Mouse (Mus musculus) R1 (cell line): ENCODE measurements at regions not wholly inside any gene's neighbourhood (a gene's known extent, or its start where the extent isn't known, plus 50 kb on each side); places are given as distances from the start of the nearest gene placed in this dataset.

Experiments
- DNase-seq: peaks from one replicate; pipeline ENCODE4 v3.0.0-alpha.2; 2018; ENCODE audit warnings: low read depth, low spot score

GRCm38 (mm10) chr12:25266701-25267571 is 170.0 kb upstream of the Id2 start:
- peak; percentile 23 for DNase-seq

- peak; percentile 55 for DNase-seq
Observed at GRCm38 (mm10) chr12:25265560-25266525, 168.9 kb upstream of the Id2 start.

GRCm38 (mm10) chr12:25265066-25265465 is 168.1 kb upstream of the Id2 start:
- DNase-seq, result no peak

GRCm38 (mm10) chr12:25264408-25264807 is 167.5 kb upstream of the Id2 start:
- no peak for DNase-seq

GRCm38 (mm10) chr12:25262461-25262860 is 165.5 kb upstream of the Id2 start:
- DNase-seq, result no peak

- no peak for DNase-seq
Observed at GRCm38 (mm10) chr12:25259123-25259522, 162.2 kb upstream of the Id2 start.

- DNase-seq, result no peak
Observed at GRCm38 (mm10) chr12:25256268-25256667, 159.3 kb upstream of the Id2 start.

- DNase-seq, result no peak
Observed at GRCm38 (mm10) chr12:25254716-25255115, 157.8 kb upstream of the Id2 start.

- no peak for DNase-seq
Observed at GRCm38 (mm10) chr12:25252776-25253510, 156.0 kb upstream of the Id2 start.

- DNase-seq, result no peak
Observed at GRCm38 (mm10) chr12:25251411-25252171, 154.7 kb upstream of the Id2 start.

GRCm38 (mm10) chr12:25250881-25251280 is 153.9 kb upstream of the Id2 start:
- DNase-seq, result no peak

- no peak for DNase-seq
Observed at GRCm38 (mm10) chr12:25248681-25249366, 151.9 kb upstream of the Id2 start.

GRCm38 (mm10) chr12:25246566-25246965 is 149.6 kb upstream of the Id2 start:
- DNase-seq, result no peak

- no peak for DNase-seq
Observed at GRCm38 (mm10) chr12:25245661-25246060, 148.7 kb upstream of the Id2 start.

- no peak for DNase-seq
Observed at GRCm38 (mm10) chr12:25245251-25245650, 148.3 kb upstream of the Id2 start.

- no peak for DNase-seq
Observed at GRCm38 (mm10) chr12:25244666-25245065, 147.7 kb upstream of the Id2 start.

- DNase-seq, result peak; percentile 9
Observed at GRCm38 (mm10) chr12:25243901-25244300, 147.0 kb upstream of the Id2 start.

- no peak for DNase-seq
Observed at GRCm38 (mm10) chr12:25242369-25242768, 145.4 kb upstream of the Id2 start.

GRCm38 (mm10) chr12:25241675-25242074 is 144.7 kb upstream of the Id2 start:
- no peak for DNase-seq

- DNase-seq, result no peak
Observed at GRCm38 (mm10) chr12:25240796-25241195, 143.9 kb upstream of the Id2 start.
